Mouse (Mus musculus): Measurements from ENCODE around the gene Cdr2l. TPM values are rescaled to one million over a fixed set of nuclear protein-coding genes. Genes with fewer than 3 reads are reported as not detected.
"Not testable (repeated sequence)": the region's sequence is repeated elsewhere in the genome, so short reads cannot be mapped to it uniquely, and the experiment has no call there.

Cdr2l gene
- total RNA-seq, 4 experiments from 2014 or later, result 0.77 to 1.6 (median 1.1) TPM

- no peak for DNase-seq (ENCODE audit: low spot score in 2 of 2)
Measured at GRCm38 (mm10) chr11:115370368-115370767, 11.3 kb upstream of the Cdr2l start.

- no peak for DNase-seq (ENCODE audit: low spot score in 2 of 2)
Measured at GRCm38 (mm10) chr11:115371354-115371753, 10.4 kb upstream of the Cdr2l start.

- no peak for DNase-seq (ENCODE audit: low spot score in 2 of 2)
Measured at GRCm38 (mm10) chr11:115372015-115372414, 9.7 kb upstream of the Cdr2l start.

- DNase-seq (ENCODE audit: low spot score in 2 of 2), result no peak
Measured at GRCm38 (mm10) chr11:115372737-115373136, 9.0 kb upstream of the Cdr2l start.

GRCm38 (mm10) chr11:115373805-115374694 lies 7.7 kb upstream of the Cdr2l start:
- DNase-seq (ENCODE audit: low spot score in 2 of 2), result peak; percentile 46 to 59

GRCm38 (mm10) chr11:115374695-115375425 lies 6.9 kb upstream of the Cdr2l start:
- DNase-seq (ENCODE audit: low spot score in 2 of 2), result no peak

GRCm38 (mm10) chr11:115376722-115377121 lies 5.0 kb upstream of the Cdr2l start:
- DNase-seq (ENCODE audit: low spot score in 2 of 2), result no peak

GRCm38 (mm10) chr11:115377254-115377653 lies 4.5 kb upstream of the Cdr2l start:
- no peak for DNase-seq (ENCODE audit: low spot score in 2 of 2)

- DNase-seq (ENCODE audit: low spot score in 2 of 2), result no peak
Measured at GRCm38 (mm10) chr11:115377854-115378253, 3.9 kb upstream of the Cdr2l start.

GRCm38 (mm10) chr11:115381276-115381675 lies 440 bp upstream of the Cdr2l start:
- no peak for DNase-seq (ENCODE audit: low spot score in 2 of 2)

GRCm38 (mm10) chr11:115382891-115383290 lies 1.2 kb downstream of the Cdr2l start:
- DNase-seq (ENCODE audit: low spot score in 2 of 2), result no peak

- DNase-seq (ENCODE audit: low spot score in 2 of 2), result no peak
Measured at GRCm38 (mm10) chr11:115383701-115384474, 2.2 kb downstream of the Cdr2l start.

GRCm38 (mm10) chr11:115384587-115384986 lies 2.9 kb downstream of the Cdr2l start:
- DNase-seq (ENCODE audit: low spot score in 2 of 2), result no peak

GRCm38 (mm10) chr11:115386859-115387258 lies 5.1 kb downstream of the Cdr2l start:
- DNase-seq (ENCODE audit: low spot score in 2 of 2), result not testable (repeated sequence)

- no peak for DNase-seq (ENCODE audit: low spot score in 2 of 2)
Measured at GRCm38 (mm10) chr11:115391358-115391757, 9.6 kb downstream of the Cdr2l start.

- no peak for DNase-seq (ENCODE audit: low spot score in 2 of 2)
Measured at GRCm38 (mm10) chr11:115393721-115394325, 12.1 kb downstream of the Cdr2l start.

GRCm38 (mm10) chr11:115398085-115398484 lies 16.4 kb downstream of the Cdr2l start:
- DNase-seq (ENCODE audit: low spot score in 2 of 2), result no peak

- DNase-seq (ENCODE audit: low spot score in 2 of 2), result no peak
Measured at GRCm38 (mm10) chr11:115400126-115400525, 18.4 kb downstream of the Cdr2l start.

- no peak for DNase-seq (ENCODE audit: low spot score in 2 of 2)
Measured at GRCm38 (mm10) chr11:115400630-115401391, 19.1 kb downstream of the Cdr2l start.

- peak; percentile 74 to 82 for DNase-seq (ENCODE audit: low spot score in 2 of 2)
Measured at GRCm38 (mm10) chr11:115403338-115404124, 21.8 kb downstream of the Cdr2l start, which contains the start of gene Mrpl58. Gene Mrpl58 (plus strand): TSS chr11:115403752.

Data from gastrocnemius, adult 8-10 months (tissue).